Mouse (Mus musculus) megakaryocyte progenitor cell, adult 5-6 weeks (primary cell): ENCODE results near the gene Klf2. TPM values are rescaled to one million over a fixed set of nuclear protein-coding genes. Genes with fewer than 3 reads are reported as not detected.

ENCODE experiments used
- ATAC-seq: replicated peaks from 2 replicates; pipeline ENCODE4 v1.8.0; 2016; ENCODE audit warnings: mild to moderate bottlenecking, moderate TSS enrichment, inconsistent platforms; ENCODE audit not compliant: poor library complexity
- total RNA-seq, 2 experiments: library from RNA; stranded (forward) in 1 of 2; stranded (reverse) in 1 of 2; fragments of 157-497, 149-512 nt in 1 of 2; fragments of 200-1000 nt in 1 of 2; gene quantifications; 2 replicates each; pipeline versions ENCODE4 v1.2.3 to v1.2.4; 2015 to 2017

Klf2 gene
- total RNA-seq (2015) (10.8 and 21.8 TPM in 2 replicates), total RNA-seq (2017) (2.0 and 6.6 TPM in 2 replicates)

GRCm38 (mm10) chr8:72318801-72319322, at the start of gene Klf2:
Gene Klf2, plus strand, starts transcription at chr8:72319033.
- ATAC-seq, result peak; percentile 70

- no peak for ATAC-seq
Observed at GRCm38 (mm10) chr8:72270606-72271005, 48.2 kb upstream of the Klf2 start.

GRCm38 (mm10) chr8:72271051-72271660, 47.7 kb upstream of the Klf2 start:
- ATAC-seq, result no peak

GRCm38 (mm10) chr8:72271691-72272090, 47.1 kb upstream of the Klf2 start:
- ATAC-seq, result no peak

GRCm38 (mm10) chr8:72272361-72272760, 46.5 kb upstream of the Klf2 start:
- peak; percentile 70 for ATAC-seq

GRCm38 (mm10) chr8:72273111-72273770, 45.6 kb upstream of the Klf2 start:
- no peak for ATAC-seq

GRCm38 (mm10) chr8:72273807-72274206, 45.0 kb upstream of the Klf2 start:
- ATAC-seq, result peak; percentile 37

GRCm38 (mm10) chr8:72277244-72277643, 41.6 kb upstream of the Klf2 start:
- peak; percentile 55 for ATAC-seq

- ATAC-seq, result no peak
Observed at GRCm38 (mm10) chr8:72279151-72279550, 39.7 kb upstream of the Klf2 start.

GRCm38 (mm10) chr8:72281634-72282033, 37.2 kb upstream of the Klf2 start:
- peak; percentile 76 for ATAC-seq

- peak; percentile 47 for ATAC-seq
Observed at GRCm38 (mm10) chr8:72285285-72285684, 33.5 kb upstream of the Klf2 start.

GRCm38 (mm10) chr8:72289051-72289450, 29.8 kb upstream of the Klf2 start:
- ATAC-seq, result no peak

GRCm38 (mm10) chr8:72291104-72291503, 27.7 kb upstream of the Klf2 start:
- no peak for ATAC-seq

- ATAC-seq, result no peak
Observed at GRCm38 (mm10) chr8:72293309-72293708, 25.5 kb upstream of the Klf2 start.

- no peak; the same call in 1 of the 2 replicates for ATAC-seq
Observed at GRCm38 (mm10) chr8:72295125-72295524, 23.7 kb upstream of the Klf2 start.

GRCm38 (mm10) chr8:72295679-72296078, 23.2 kb upstream of the Klf2 start:
- peak; percentile 89 for ATAC-seq

- no peak for ATAC-seq
Observed at GRCm38 (mm10) chr8:72296561-72296960, 22.3 kb upstream of the Klf2 start.

- no peak for ATAC-seq
Observed at GRCm38 (mm10) chr8:72298928-72299327, 19.9 kb upstream of the Klf2 start.

- ATAC-seq, result no peak
Observed at GRCm38 (mm10) chr8:72300654-72301400, 18.0 kb upstream of the Klf2 start.

- no peak for ATAC-seq
Observed at GRCm38 (mm10) chr8:72301497-72301896, 17.3 kb upstream of the Klf2 start.

- 0 out of 2 replicates have a peak, but pooled peaks have one; percentile 7 for ATAC-seq
Observed at GRCm38 (mm10) chr8:72302986-72303612, 15.7 kb upstream of the Klf2 start.
